Mouse (Mus musculus) testis, adult 2 months (tissue): ENCODE results near the gene Lin7c. TPM values are rescaled to one million over a fixed set of nuclear protein-coding genes. Genes with fewer than 3 reads are reported as not detected.

ENCODE experiments used
- H3K27ac ChIP-seq: fragments of 200-500 bp; 2 replicates; pipeline ENCODE4 v1.5.1; 2012; ENCODE audit warnings: low read depth, low read length; ENCODE audit not compliant: control insufficient read depth, insufficient read depth
- H3K27me3 ChIP-seq: fragments of 200-500 bp; 2 replicates; pipeline ENCODE4 v1.6.1; 2012; ENCODE audit warnings: mild to moderate bottlenecking, low read length, moderate library complexity; ENCODE audit not compliant: control insufficient read depth, insufficient read depth
- H3K36me3 ChIP-seq: fragments of 200-500 bp; 2 replicates; pipeline ENCODE4 v1.6.1; 2012; ENCODE audit warnings: mild to moderate bottlenecking, low read length; ENCODE audit not compliant: control insufficient read depth, insufficient read depth
- H3K4me1 ChIP-seq: fragments of 200-500 bp; 2 replicates; pipeline ENCODE4 v1.6.1; 2012; ENCODE audit warnings: low read length; ENCODE audit not compliant: control insufficient read depth, insufficient read depth
- H3K4me3 ChIP-seq: fragments of 200-500 bp; 2 replicates; pipeline ENCODE4 v1.5.1; 2012; ENCODE audit warnings: low read depth, mild to moderate bottlenecking, low read length, moderate library complexity, mixed read lengths; ENCODE audit not compliant: control insufficient read depth
- CTCF ChIP-seq: fragments of 200-500 bp; IDR thresholded peaks from 2 replicates; pipeline ENCODE4 v1.5.1; 2012; ENCODE audit warnings: low read depth, mild to moderate bottlenecking, inconsistent platforms, low read length, moderate library complexity; ENCODE audit not compliant: control insufficient read depth, insufficient read depth, insufficient replicate concordance
- POLR2A ChIP-seq: fragments of 200-500 bp; IDR thresholded peaks from 2 replicates; pipeline ENCODE4 v1.6.1; 2012; ENCODE audit warnings: low read depth, mild to moderate bottlenecking, inconsistent platforms, low read length, moderate library complexity; ENCODE audit not compliant: control insufficient read depth
- polyA plus RNA-seq: library from polyadenylated mRNA; depleted of rRNA; stranded (reverse); fragments of >200 nt; gene quantifications from 2 replicates; pipeline ENCODE4 v1.2.3, GENCODE M21; 2012

The Lin7c gene
- polyA plus RNA-seq, 1 experiment = 7.7 TPM

DNA sequence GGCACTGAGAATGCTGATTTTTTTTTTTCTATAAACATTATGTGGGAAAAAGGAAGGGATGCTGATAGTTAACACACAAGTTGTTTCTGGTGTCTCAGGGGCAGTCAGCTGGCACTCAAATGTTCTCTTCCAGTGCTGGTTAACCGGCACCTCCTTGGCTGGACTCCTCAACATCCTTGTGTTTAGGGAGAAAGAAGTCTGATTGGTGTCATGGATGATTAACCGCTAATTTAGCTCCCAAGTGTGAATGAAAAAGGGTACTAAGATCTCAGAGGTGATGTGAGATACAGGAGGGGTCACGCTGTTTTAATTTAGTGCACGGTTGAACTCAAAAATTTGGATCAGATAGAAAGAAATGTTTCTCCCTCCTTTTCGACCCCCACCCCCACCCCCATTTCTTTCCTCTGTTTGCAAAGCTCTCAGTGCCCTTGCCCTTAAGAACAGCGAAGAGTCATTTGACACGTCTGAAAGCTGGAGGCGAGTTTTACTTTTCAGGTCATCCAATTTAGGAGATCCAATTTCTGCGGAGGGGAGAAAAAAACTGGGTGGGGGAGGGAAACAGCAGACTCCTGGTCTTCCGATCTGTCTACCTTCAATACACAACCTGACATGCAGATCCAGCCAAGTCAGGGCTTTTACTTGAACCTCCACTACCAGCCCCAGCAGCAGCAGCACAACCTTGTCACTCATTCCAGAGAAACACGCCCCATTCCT, 26.3 kb downstream of the Lin7c start:
- Histone ChIP-seq H3K36me3 (no peaks in the 10 kb centered on the region), H3K27me3 (no peaks in the 10 kb centered on the region; the same call in 1 of the 2 replicates), H3K4me1 (peaks cover 20% of the 10 kb centered on the region), H3K27ac (no peak overlapping the region), H3K4me3 (peak overlapping the region; percentile 6)
- TF ChIP-seq POLR2A = no peak
- TF ChIP-seq CTCF = no peak

DNA sequence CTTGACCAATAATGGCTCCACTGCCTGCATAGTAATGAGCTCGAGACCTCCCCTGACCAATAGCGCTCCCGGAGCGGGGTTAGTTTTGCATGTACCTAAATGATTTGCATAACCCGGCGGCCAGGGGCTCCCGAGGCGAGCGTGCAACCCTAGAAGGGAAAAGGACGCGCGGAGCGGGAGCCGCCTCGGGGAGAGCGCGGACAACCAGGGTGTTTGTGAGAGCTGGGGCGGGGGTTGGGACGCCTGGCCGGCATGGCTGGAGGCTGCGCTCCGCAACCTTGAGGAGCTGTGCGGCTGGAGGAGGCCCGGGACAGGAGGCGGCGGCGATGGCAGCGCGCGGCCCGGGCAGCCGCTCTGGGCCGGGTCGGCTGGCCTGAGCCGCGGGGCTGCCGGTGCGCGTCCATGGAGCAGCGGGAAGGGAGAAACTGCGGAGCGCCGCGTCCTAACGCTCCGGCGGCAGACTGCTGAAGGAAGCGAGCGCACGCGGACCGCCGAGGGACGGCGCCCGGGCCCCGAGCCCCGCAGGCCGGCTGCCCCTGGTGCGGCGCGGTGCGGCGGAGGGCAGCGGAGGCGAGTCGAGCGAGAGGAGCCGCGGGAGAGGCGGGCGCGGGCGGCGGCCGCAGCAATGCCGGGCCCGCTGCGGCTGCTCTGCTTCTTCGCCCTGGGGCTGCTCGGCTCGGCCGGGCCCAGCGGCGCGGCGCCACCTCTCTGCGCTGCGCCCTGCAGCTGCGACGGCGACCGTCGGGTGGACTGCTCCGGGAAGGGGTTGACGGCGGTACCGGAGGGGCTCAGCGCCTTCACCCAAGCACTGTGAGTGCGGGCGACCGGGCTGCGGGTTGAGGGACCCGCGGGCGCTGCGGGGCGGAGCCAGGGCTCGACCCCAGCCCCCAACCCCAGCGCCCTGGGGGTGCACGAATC, 27.1 kb downstream of the Lin7c start, which contains the start of gene Lgr4:
TSS of gene Lgr4 (plus strand) at position 152 of the 918 bp plus-strand sequence.
- Histone ChIP-seq H3K4me3 (peak within 1 kb of the TSS; percentile 88), H3K27me3 (no peaks in the 10 kb centered on the region; the same call in 1 of the 2 replicates), H3K36me3 (no peaks in the 10 kb centered on the region), H3K4me1 (peaks cover 20% of the 10 kb centered on the region), H3K27ac (peak within 1 kb of the TSS; percentile 74)
- TF ChIP-seq POLR2A (peak; percentile 90), CTCF (no peak)

DNA sequence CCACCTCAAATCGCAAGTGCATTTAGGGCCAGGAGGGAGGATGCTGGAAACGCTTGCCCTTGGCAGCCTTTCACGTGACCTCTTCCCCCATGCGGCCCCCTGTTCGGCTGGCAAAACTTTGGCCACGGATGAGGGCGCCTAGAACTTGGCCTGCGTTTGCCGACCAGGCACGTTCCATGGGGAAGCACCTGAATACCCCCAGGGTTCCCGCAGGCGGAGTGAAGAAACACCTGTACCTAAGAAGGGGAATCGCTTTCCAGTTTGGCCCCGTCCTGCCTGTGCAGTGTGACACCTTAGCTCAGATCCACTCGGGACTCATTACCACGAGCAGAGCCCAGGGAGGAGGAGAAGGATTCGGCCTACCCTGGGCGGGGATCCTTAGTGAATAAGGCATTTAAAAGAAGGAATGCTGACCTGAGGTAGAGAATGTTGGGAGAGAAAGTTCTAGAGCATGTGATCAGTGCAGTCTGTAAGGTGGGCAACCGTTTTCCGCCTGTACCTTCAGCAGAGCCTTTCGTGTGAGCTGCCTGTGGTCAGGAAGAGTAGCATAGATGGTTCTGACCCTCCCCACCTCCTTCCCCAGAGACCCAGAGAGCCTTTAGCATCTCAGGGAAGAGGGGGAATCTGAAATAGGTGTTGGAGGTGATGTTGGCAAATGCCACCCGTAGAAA, 28.1 kb downstream of the Lin7c start:
- no peak overlapping the region for H3K27ac ChIP-seq
- peak overlapping the region; percentile 88 for H3K4me3 ChIP-seq
- TF ChIP-seq CTCF (no peak), POLR2A (no peak)
- no peaks in the 10 kb centered on the region for H3K36me3 ChIP-seq
- no peaks in the 10 kb centered on the region for H3K27me3 ChIP-seq
- H3K4me1 ChIP-seq = peaks cover 20% of the 10 kb centered on the region

DNA sequence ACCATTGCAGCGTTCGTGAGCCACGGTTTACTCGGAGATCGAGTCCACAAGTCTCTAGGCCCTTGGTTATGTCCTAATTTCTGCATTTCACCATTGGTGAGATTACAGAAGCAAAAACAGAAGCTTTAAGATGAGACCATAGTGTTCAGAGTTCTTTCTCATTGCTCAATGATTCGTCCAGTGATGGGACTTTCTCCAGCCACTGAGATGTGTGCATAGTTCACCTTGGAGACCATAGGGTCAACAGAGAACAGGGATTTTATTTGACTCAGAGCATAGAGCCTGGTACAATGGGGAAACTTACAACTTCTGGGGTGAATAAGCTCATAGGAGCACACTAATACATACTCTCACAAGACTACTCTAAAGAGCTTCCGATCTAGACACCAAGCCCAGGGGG, 29.8 kb downstream of the Lin7c start:
- Histone ChIP-seq H3K27me3 (no peaks in the 10 kb centered on the region), H3K27ac (no peak overlapping the region), H3K4me3 (no peak overlapping the region), H3K4me1 (peaks cover 20% of the 10 kb centered on the region), H3K36me3 (no peaks in the 10 kb centered on the region)
- TF ChIP-seq POLR2A = no peak

DNA sequence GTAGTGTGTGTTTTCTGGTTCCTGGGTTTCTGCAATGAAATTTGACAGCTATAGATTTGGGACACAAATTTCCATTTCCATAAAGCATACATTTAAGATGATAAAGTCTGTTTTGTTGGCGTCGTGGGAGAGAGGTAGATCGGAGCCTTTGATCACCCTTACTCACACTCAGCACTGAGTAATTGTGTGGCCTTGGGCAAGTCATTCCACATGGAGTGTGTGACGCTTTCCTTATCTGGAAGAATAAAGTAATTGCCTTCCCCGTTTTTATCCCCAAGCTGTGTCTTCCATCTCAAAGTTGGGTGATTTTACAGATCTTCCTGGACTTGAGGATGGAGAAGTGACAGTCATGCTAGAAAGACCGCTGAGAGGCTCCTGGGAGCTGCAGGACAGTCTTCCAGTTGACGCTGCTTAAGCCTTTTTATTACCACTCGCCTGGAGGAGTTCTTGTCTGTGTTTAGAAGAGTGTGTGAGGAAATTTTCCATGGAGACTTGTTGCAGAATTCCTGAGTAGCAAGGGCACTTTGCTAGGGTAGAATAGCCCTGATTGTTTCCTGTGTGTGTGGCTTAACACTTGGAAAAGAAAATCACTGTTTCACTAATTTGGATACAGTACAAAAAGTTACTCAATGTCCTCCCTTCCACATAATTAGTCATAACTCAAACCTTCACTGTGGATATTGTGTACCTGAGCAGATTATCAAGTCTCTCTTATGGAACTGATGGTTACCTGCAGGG, 30.8 kb downstream of the Lin7c start:
- Histone ChIP-seq H3K27ac (no peak overlapping the region), H3K36me3 (no peaks in the 10 kb centered on the region), H3K4me1 (peaks cover 20% of the 10 kb centered on the region), H3K4me3 (no peak overlapping the region), H3K27me3 (no peaks in the 10 kb centered on the region)
- TF ChIP-seq POLR2A (no peak), CTCF (no peak)

DNA sequence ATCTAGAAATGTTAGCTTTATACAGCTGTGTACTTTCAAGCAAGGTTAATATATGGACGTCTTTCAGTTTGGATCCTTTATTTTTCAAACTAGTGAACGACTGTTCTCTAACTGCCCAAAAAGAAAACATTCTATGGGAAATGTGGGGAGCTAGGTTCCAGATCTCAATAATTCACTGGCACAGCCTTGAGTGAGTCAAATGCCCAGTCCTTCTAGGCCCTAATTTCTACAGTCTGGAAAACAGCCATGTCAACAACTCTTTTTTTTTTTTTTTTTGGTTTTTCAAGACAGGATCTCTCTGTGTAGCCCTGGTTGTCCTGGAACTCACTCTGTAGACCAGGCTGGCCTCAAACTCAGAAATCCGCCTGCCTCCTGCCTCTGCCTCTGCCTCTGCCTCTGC, 31.7 kb downstream of the Lin7c start:
- no peaks in the 10 kb centered on the region for H3K27me3 ChIP-seq
- TF ChIP-seq POLR2A = no peak
- TF ChIP-seq CTCF = no peak
- no peak overlapping the region for H3K27ac ChIP-seq
- H3K4me1 ChIP-seq = peaks cover 20% of the 10 kb centered on the region
- no peaks in the 10 kb centered on the region for H3K36me3 ChIP-seq
- H3K4me3 ChIP-seq = no peak overlapping the region

DNA sequence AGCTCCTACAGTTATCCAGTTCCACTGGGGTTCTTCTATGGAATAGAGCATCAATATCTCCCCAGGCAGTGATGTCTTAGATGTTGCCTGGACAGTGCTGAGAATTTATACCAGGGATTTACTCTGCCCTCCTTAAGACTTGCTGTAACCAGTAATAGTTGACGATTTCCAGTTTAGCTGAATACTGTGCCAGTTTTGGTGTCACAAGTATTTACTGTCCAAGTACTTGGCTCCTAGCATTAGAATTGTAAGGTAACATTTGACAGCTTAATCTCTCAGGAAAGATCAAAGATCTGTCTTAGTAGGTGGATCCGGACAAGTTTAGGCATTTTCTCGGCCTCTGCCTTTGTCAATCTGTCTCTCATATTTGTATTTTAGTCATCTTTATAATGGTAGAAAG, 32.4 kb downstream of the Lin7c start:
- TF ChIP-seq POLR2A = no peak
- no peak for TF ChIP-seq CTCF
- Histone ChIP-seq H3K36me3 (no peaks in the 10 kb centered on the region), H3K27ac (no peak overlapping the region), H3K4me1 (peaks cover 15% of the 10 kb centered on the region), H3K4me3 (no peak overlapping the region), H3K27me3 (no peaks in the 10 kb centered on the region)
